Mouse (Mus musculus): Measurements from ENCODE around the gene 4921524J17Rik. TPM values are rescaled to one million over a fixed set of nuclear protein-coding genes. Genes with fewer than 3 reads are reported as not detected.

The 4921524J17Rik gene
- polyA plus RNA-seq, 1 experiment from 2014 or later = 61.0 TPM

DNA sequence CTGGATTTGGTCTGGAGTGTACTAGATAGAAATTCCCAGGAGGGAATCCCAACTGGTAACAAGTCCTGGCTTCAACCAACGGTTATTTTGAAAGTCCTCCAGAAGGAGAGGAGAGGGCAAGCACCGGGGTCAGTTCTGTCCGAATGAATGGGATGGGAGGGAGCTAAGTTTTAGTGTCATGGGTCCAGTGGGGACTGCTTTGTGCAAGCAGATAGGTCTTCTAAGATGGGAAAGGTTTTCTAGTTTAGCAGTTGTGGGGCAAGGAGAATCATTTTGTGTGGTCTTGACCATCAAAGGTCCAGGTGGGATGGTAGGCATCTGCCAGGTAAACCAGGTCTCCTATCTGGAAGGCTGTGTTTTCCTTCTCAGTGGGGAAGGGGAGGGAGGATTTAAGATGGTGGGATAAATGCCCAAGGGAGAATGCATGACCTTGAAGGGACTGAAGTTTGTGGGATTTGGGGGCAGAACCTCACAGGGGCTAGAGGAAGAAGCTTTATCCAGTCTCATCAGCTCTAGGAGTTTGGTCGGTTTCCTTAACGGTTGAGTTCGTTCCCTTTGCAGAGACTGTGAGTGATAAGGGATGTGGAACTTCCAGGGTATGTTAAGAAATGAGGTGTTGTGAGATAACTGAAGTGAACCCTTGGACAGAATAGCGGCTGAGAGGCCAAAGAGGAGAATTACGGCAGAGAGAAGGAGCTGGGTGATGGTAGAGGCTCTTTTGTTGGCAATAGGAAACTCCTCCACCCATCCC lies 36.8 kb downstream of the 4921524J17Rik start:
- 40% methylated on average over 8 of the region's 8 CpGs for WGBS

DNA sequence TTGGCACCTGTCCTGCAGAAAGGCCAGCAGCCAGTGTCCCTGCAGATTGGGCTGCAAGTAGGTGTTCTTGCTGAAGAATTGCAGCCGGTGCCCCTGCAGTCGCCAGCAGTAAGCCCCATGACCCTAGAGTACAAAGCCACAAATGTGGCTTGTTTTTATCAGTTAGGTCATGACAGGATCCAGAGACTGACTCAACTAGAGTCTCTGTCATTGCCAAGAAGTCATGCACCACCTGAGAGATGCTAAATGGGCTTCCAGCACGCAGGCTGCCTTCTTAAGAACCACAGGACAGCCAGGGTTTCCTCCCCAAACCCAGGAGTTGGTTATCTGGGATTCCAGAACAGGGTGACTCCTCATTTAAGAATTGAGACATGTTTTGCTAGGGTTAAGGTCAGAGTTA lies 37.6 kb downstream of the 4921524J17Rik start:
- Histone ChIP-seq H3K4me3 (no peak overlapping the region), H3K27me3 (ENCODE audit: insufficient read depth, poor library complexity, severe bottlenecking) (no peaks in the 10 kb centered on the region), H3K9me3 (no peaks in the 10 kb centered on the region), H3K4me1 (peaks cover 33% of the 10 kb centered on the region), H3K36me3 (no peaks in the 10 kb centered on the region), H3K27ac (0 out of 2 replicates have a peak overlapping the region, but pooled peaks have one; percentile 30)
- WGBS = 43% methylated on average over 3 of the region's 3 CpGs
- DNase-seq (ENCODE audit: low spot score) = peak; percentile 64

More for the DNA sequence above, 36.8 kb downstream of the 4921524J17Rik start:
- H3K4me3 ChIP-seq = 0 out of 2 replicates have a peak overlapping the region, but pooled peaks have one; percentile 29
- no peaks in the 10 kb centered on the region for H3K27me3 ChIP-seq (ENCODE audit: insufficient read depth, poor library complexity, severe bottlenecking)
- 0 out of 2 replicates have a peak overlapping the region, but pooled peaks have one; percentile 17 for H3K27ac ChIP-seq
- peak; percentile 67 for DNase-seq (ENCODE audit: low spot score)
- H3K36me3 ChIP-seq = no peaks in the 10 kb centered on the region
- no peaks in the 10 kb centered on the region for H3K9me3 ChIP-seq
- H3K4me1 ChIP-seq = peaks cover 33% of the 10 kb centered on the region

DNA sequence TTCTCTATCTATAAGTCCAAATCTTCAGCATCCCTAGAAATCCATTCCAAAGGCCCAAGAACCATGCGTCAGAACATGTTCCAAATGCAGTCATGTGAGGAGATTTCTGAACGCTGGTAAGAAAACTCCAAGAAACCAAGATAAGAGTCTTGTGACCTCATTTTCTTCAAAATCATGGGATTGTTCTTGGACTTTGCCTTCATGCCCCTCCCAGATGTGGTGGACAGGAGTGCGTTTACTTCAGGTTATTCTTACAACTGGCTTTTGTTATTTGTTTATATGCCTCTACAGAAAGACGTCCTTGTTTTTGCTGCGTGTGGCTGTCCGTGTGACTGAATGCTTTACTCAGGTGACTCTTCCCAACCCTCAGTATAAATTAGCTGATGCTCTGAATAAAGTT lies 39.4 kb downstream of the 4921524J17Rik start:
- Histone ChIP-seq H3K4me3 (no peak overlapping the region), H3K4me1 (peaks cover 33% of the 10 kb centered on the region), H3K27ac (no peak overlapping the region), H3K9me3 (no peaks in the 10 kb centered on the region), H3K36me3 (no peaks in the 10 kb centered on the region), H3K27me3 (ENCODE audit: insufficient read depth, poor library complexity, severe bottlenecking) (no peaks in the 10 kb centered on the region)
- 86% methylated on average over 6 of the region's 6 CpGs for WGBS
- no peak for DNase-seq (ENCODE audit: low spot score)

- no peak for DNase-seq (ENCODE audit: low spot score)
- no peak overlapping the region for H3K4me3 ChIP-seq
- 38% methylated on average over 1 of the region's 1 CpGs for WGBS
- H3K9me3 ChIP-seq = no peaks in the 10 kb centered on the region
- H3K36me3 ChIP-seq = no peaks in the 10 kb centered on the region
- no peaks in the 10 kb centered on the region for H3K27me3 ChIP-seq (ENCODE audit: insufficient read depth, poor library complexity, severe bottlenecking)
- peaks cover 19% of the 10 kb centered on the region for H3K4me1 ChIP-seq
- no peak overlapping the region for H3K27ac ChIP-seq
These were observed 41.2 kb downstream of the 4921524J17Rik start for GRCm38 (mm10) chr8:85391438-85391837.

DNA sequence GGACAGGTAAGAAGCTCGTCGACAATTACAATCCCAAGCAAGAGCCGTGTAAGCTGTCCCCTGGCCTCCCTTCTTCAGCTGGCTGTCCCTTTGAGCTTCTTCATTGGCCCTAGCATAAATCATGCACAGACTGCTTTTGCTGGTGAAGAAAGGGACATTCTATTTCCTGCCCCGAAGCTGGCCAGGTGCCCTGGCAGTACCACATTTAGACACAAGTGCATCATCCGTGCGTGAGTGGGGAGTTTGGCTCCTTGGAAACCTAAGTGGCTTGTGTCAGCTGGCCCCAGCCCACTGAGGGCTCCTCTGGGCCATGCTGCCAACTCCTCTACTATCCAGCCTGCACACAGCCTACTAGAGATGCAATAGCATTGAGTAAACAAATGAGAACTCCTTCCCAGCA lies 46.4 kb downstream of the 4921524J17Rik start, which contains the start of gene Mylk3:
Gene Mylk3, minus strand, starts transcription at position 141 of the 400 bp plus-strand sequence.
- no peak within 1 kb of the TSS for H3K4me3 ChIP-seq
- H3K27ac ChIP-seq = no peak within 1 kb of the TSS
- no peaks in the 10 kb centered on the region for H3K27me3 ChIP-seq (ENCODE audit: insufficient read depth, poor library complexity, severe bottlenecking)
- peaks cover 33% of the 10 kb centered on the region for H3K4me1 ChIP-seq
- 74% methylated on average over 6 of the region's 6 CpGs for WGBS
- no peaks in the 10 kb centered on the region for H3K36me3 ChIP-seq
- DNase-seq (ENCODE audit: low spot score) = no peak
- H3K9me3 ChIP-seq = no peaks in the 10 kb centered on the region

GRCm38 (mm10) chr8:85381926-85382325 lies 50.7 kb downstream of the 4921524J17Rik start:
- Histone ChIP-seq H3K4me3 (peak overlapping the region; percentile 52), H3K4me1 (peaks cover 70% of the 10 kb centered on the region), H3K36me3 (no peaks in the 10 kb centered on the region), H3K27me3 (ENCODE audit: insufficient read depth, poor library complexity, severe bottlenecking) (no peaks in the 10 kb centered on the region), H3K9me3 (no peaks in the 10 kb centered on the region), H3K27ac (peak overlapping the region; percentile 93)
- WGBS = 50% methylated on average over 4 of the region's 4 CpGs
- DNase-seq (ENCODE audit: low spot score) = peak; percentile 76

DNA sequence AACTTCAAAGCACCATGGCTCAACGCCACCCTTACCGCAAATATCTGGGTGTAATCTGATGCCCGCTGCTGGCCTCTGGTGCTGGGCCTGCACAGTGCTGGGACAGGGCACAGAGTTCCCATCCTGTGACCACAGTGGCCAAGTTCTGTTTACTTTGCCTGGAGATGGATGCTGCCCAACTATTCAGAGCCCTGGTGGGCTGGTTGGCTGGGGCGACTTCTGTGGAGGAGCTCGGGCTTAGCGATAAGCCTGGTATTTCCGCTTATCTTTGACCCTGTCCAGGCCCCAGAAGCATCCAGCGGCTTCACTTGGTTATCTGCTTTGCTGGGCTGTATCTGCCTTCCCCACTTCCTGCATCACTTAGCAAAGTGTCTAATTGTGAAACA lies 51.8 kb downstream of the 4921524J17Rik start:
- DNase-seq (ENCODE audit: low spot score) = peak; percentile 97
- no peaks in the 10 kb centered on the region for H3K27me3 ChIP-seq (ENCODE audit: insufficient read depth, poor library complexity, severe bottlenecking)
- H3K36me3 ChIP-seq = no peaks in the 10 kb centered on the region
- no peaks in the 10 kb centered on the region for H3K9me3 ChIP-seq
- H3K4me1 ChIP-seq = peaks cover 75% of the 10 kb centered on the region
- peak overlapping the region; percentile 93 for H3K27ac ChIP-seq
- WGBS = 7% methylated on average over 8 of the region's 8 CpGs
- H3K4me3 ChIP-seq = peak overlapping the region; percentile 52

GRCm38 (mm10) chr8:85380123-85380823 lies 52.4 kb downstream of the 4921524J17Rik start:
- Histone ChIP-seq H3K9me3 (no peaks in the 10 kb centered on the region), H3K27ac (peak overlapping the region; percentile 93), H3K4me1 (peaks cover 80% of the 10 kb centered on the region), H3K27me3 (ENCODE audit: insufficient read depth, poor library complexity, severe bottlenecking) (no peaks in the 10 kb centered on the region), H3K4me3 (peak overlapping the region; percentile 52), H3K36me3 (no peaks in the 10 kb centered on the region)
- WGBS = 30% methylated on average over 10 of the region's 10 CpGs
- DNase-seq (ENCODE audit: low spot score) = no peak

GRCm38 (mm10) chr8:85379142-85379781 lies 53.4 kb downstream of the 4921524J17Rik start:
- Histone ChIP-seq H3K27me3 (ENCODE audit: insufficient read depth, poor library complexity, severe bottlenecking) (no peaks in the 10 kb centered on the region), H3K36me3 (no peaks in the 10 kb centered on the region), H3K9me3 (no peaks in the 10 kb centered on the region), H3K4me3 (peak overlapping the region; percentile 52), H3K27ac (peak overlapping the region; percentile 93), H3K4me1 (peaks cover 82% of the 10 kb centered on the region)
- DNase-seq (ENCODE audit: low spot score) = peak; percentile 94
- 14% methylated on average over 2 of the region's 2 CpGs for WGBS

GRCm38 (mm10) chr8:85376516-85376915 lies 56.1 kb downstream of the 4921524J17Rik start:
- Histone ChIP-seq H3K27me3 (ENCODE audit: insufficient read depth, poor library complexity, severe bottlenecking) (no peaks in the 10 kb centered on the region), H3K4me1 (peaks cover 78% of the 10 kb centered on the region), H3K36me3 (no peaks in the 10 kb centered on the region), H3K9me3 (no peaks in the 10 kb centered on the region), H3K27ac (peak overlapping the region; percentile 70; the same call in 1 of the 2 replicates), H3K4me3 (no peak overlapping the region)
- WGBS = 54% methylated on average over 3 of the region's 3 CpGs
- no peak for DNase-seq (ENCODE audit: low spot score)

GRCm38 (mm10) chr8:85374286-85374685 lies 58.3 kb downstream of the 4921524J17Rik start:
- Histone ChIP-seq H3K27ac (peak overlapping the region; percentile 83; the same call in 1 of the 2 replicates), H3K4me3 (no peak overlapping the region), H3K36me3 (no peaks in the 10 kb centered on the region), H3K9me3 (no peaks in the 10 kb centered on the region), H3K27me3 (ENCODE audit: insufficient read depth, poor library complexity, severe bottlenecking) (no peaks in the 10 kb centered on the region), H3K4me1 (peaks cover 56% of the 10 kb centered on the region)
- WGBS = 61% methylated on average over 4 of the region's 4 CpGs
- DNase-seq (ENCODE audit: low spot score) = no peak

GRCm38 (mm10) chr8:85373435-85374039 lies 59.1 kb downstream of the 4921524J17Rik start:
- Histone ChIP-seq H3K4me1 (peaks cover 49% of the 10 kb centered on the region), H3K27ac (peak overlapping the region; percentile 83), H3K9me3 (no peaks in the 10 kb centered on the region), H3K36me3 (no peaks in the 10 kb centered on the region; the same call in 1 of the 2 replicates), H3K27me3 (ENCODE audit: insufficient read depth, poor library complexity, severe bottlenecking) (no peaks in the 10 kb centered on the region), H3K4me3 (no peak overlapping the region)
- 44% methylated on average over 5 of the region's 5 CpGs for WGBS
- DNase-seq (ENCODE audit: low spot score) = no peak
